Comparison of ENCODE assay signal across 22 mouse cellular contexts in the genomic region with DNA sequence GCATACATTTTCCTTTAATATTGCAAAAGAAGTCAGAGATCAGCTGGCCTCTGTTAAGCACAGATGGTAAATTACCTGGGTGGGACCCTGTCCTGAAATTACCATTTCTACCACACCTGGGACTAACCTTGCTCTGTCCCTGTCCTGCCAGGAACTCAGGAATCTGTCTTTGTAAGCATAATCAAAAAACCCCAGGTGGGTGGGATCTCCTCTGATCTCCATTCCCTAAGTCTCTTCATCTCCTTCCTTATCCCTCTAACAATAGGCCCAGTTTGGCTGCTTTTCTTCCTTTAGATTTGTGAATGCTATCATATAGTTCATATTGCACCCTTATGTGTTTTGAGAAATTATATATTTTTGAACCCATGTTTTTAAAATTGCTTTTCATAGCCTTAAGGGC. TPM values are rescaled to one million over a fixed set of nuclear protein-coding genes. Genes with fewer than 3 reads are reported as not detected.
DNase-seq lines count a peak whose midpoint lies in the region; TF ChIP-seq lines count a peak whose summit lies in the region.
"Not testable (repeated sequence)": the region's sequence is repeated elsewhere in the genome, so short reads cannot be mapped to it uniquely, and the experiment has no call there.
"Had no signal": no experiment of that assay in that cellular context is flagged by ENCODE, and none has a peak within 500 bp of the region (broad histone marks: within the 10 kb centered on the region; RNA-seq: fewer than 3 reads in every experiment).

No protein-coding gene starts in this region.

- not testable (repeated sequence) for TF ChIP-seq CTCF in ES-Bruce4 (IDR thresholded peaks at IDR 0.05; ENCODE audit: low read depth, low read length)

- DNase-seq in ES-CJ7 (ENCODE audit: low read depth, low spot score) (peak; percentile 52), R1 (ENCODE audit: low read depth, low spot score) (peak; percentile 65), ZHBTc4 (ENCODE audit: low read depth, low spot score) (peak; percentile 26)
- not testable (repeated sequence) for DNase-seq in ES-E14 (ENCODE audit: low read depth, low spot score)

- TF ChIP-seq POLR2A in ES-Bruce4 (IDR thresholded peaks at IDR 0.05; ENCODE audit: insufficient read depth, low read length): not testable (repeated sequence)

- not testable (repeated sequence) for TF ChIP-seq EP300 in ES-Bruce4 (IDR thresholded peaks at IDR 0.05; ENCODE audit: insufficient read depth, low read depth, low read length)

- H3K9ac ChIP-seq in ES-Bruce4 (ENCODE audit: low read depth, poor library complexity, severe bottlenecking); ES-E14 (ENCODE audit: insufficient read depth, low read depth, low read length, poor library complexity, severe bottlenecking): not testable (repeated sequence)

- in situ Hi-C loops in ES-E14 (cut with MboI; ENCODE audit: low sequenced_read_pairs in 2 of 2, unreplicated experiment in 2 of 2): not testable (repeated sequence)

- not testable (repeated sequence) for H3K27me3 ChIP-seq in ES-Bruce4 (ENCODE audit: control insufficient read depth, insufficient read depth, low read length, poor library complexity, severe bottlenecking)

- not testable (repeated sequence) for H3K36me3 ChIP-seq in ES-Bruce4 (ENCODE audit: control insufficient read depth, insufficient read depth, low read length, poor library complexity, severe bottlenecking); ES-E14 (ENCODE audit: control insufficient read depth, insufficient read depth, low read length, poor library complexity, severe bottlenecking)

- not testable (repeated sequence) for H3K4me1 ChIP-seq in ES-Bruce4 (ENCODE audit: control insufficient read depth, insufficient read depth, low read length); ES-E14 (ENCODE audit: control insufficient read depth in 2 of 2, insufficient read depth in 2 of 2, low read length in 2 of 2, poor library complexity in 1 of 2)

- not testable (repeated sequence) for H3K9me3 ChIP-seq in ES-Bruce4 (replicated peaks; ENCODE audit: control insufficient read depth, insufficient read depth, low read length, poor library complexity, severe bottlenecking); ES-E14 (ENCODE audit: control insufficient read depth, insufficient read depth, low read depth, low read length)

- H3K4me3 ChIP-seq in ES-Bruce4 (ENCODE audit: low read depth, low read length); ES-E14 (ENCODE audit: insufficient read depth in 1 of 2, low read depth in 1 of 2, low read length in 2 of 2, poor library complexity in 1 of 2, severe bottlenecking in 1 of 2): not testable (repeated sequence)

- H3K27ac ChIP-seq in ES-Bruce4 (ENCODE audit: insufficient read depth, low read length) (peak overlapping the region; percentile 87; the same call in 1 of the 2 replicates), ES-E14 (ENCODE audit: insufficient read depth, low read depth, low read length, poor library complexity, severe bottlenecking) (peak overlapping the region; percentile 36; the same call in 1 of the 2 replicates)

RNA-seq across cellular contexts. Expression of a gene that starts 11.4 kb away (rescaled TPM):
- 11.7 and 14.6 TPM in 2 replicates for polyA plus RNA-seq in ES-Bruce4 (2011; ENCODE audit: insufficient read depth, insufficient read length, low read depth, missing spikeins)
- total RNA-seq in ES-E14 (2012; rRNA removed): 16.0 and 17.8 TPM in 2 replicates
- total RNA-seq: CH12.LX, MEL had no signal

RNA-seq across cellular contexts. Expression of a gene that starts 38.7 kb away (rescaled TPM):
- 9.3 and 13.2 TPM in 2 replicates for polyA plus RNA-seq in ES-Bruce4 (2011; ENCODE audit: insufficient read depth, insufficient read length, low read depth, missing spikeins)
- total RNA-seq in ES-E14 (2012; rRNA removed): 38.4 and 46.4 TPM in 2 replicates
- total RNA-seq: CH12.LX, MEL had no signal
- polyA plus RNA-seq: activated CD4-positive, CD25-positive, alpha-beta regulatory T cell, adult 4 months; adrenal gland, adult 2 months; CD4-positive, CD25-positive, alpha-beta regulatory T cell, adult 4 months; G1E had no signal

RNA-seq across cellular contexts. Expression of a gene that starts 52.6 kb away (rescaled TPM):
- polyA plus RNA-seq in ES-Bruce4 (2011; ENCODE audit: insufficient read depth, insufficient read length, low read depth, missing spikeins): not detected in 2 replicates
- not detected in 2 replicates for total RNA-seq in ES-E14 (2012; rRNA removed)
- total RNA-seq: adrenal gland, adult 18-20 months; adrenal gland, adult 2 months; adrenal gland, adult 8-10 months; adrenal gland, postnatal 10 days; adrenal gland, postnatal 14 days; adrenal gland, postnatal 25 days; adrenal gland, postnatal 36 days; adrenal gland, postnatal 4 days; CH12.LX; G1E; MEL had no signal
- polyA plus RNA-seq: activated CD4-positive, CD25-positive, alpha-beta regulatory T cell, adult 4 months; adrenal gland, adult 2 months; brain, embryonic 14.5 days; C2C12; CD4-positive, CD25-positive, alpha-beta regulatory T cell, adult 4 months; cerebellum, adult 2 months; G1E; Patski had no signal
